Mouse (Mus musculus): ENCODE measurements at regions not wholly inside any gene's neighbourhood (a gene's known extent, or its start where the extent isn't known, plus 50 kb on each side); places are given as distances from the start of the nearest gene placed in this dataset.

DNA sequence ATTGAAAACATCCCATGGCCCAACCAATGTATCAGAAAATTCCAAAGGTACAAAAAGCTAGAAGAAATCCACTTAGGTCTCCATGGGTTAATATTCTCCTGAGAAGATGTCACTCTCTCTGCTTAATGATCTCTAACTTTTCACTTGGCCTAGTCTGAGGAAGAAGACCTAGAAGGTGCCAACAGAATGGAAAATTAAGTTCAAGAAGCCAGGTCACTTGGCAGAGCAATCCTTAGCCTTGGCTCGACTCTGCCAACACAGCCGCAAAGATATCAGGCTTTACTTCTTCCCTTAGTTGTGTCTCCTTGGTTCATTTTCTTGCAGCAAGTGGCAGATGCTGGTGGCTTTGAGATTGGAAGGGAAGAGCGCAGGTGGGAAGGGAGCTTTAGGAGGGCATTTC, 476.6 kb upstream of the Id4 start:
- TF ChIP-seq CTCF (IDR thresholded peaks at IDR 0.05; ENCODE audit: low read depth) (no peak), EP300 (optimal IDR thresholded peaks at IDR 0.05) (no peak)
